Mouse (Mus musculus) megakaryocyte, embryonic 14.5 days (primary cell): ENCODE data around the gene Nkain2.

Experiments
- FLI1 ChIP-seq: IDR thresholded peaks from 2 replicates; pipeline ENCODE4 v1.6.1; 2012; ENCODE audit warnings: low read length, inconsistent platforms, mixed read lengths
- GATA1 ChIP-seq: IDR thresholded peaks from 3 replicates; pipeline ENCODE4 v1.6.1; 2012; ENCODE audit warnings: mixed read lengths, low read length, inconsistent platforms, borderline replicate concordance

DNA sequence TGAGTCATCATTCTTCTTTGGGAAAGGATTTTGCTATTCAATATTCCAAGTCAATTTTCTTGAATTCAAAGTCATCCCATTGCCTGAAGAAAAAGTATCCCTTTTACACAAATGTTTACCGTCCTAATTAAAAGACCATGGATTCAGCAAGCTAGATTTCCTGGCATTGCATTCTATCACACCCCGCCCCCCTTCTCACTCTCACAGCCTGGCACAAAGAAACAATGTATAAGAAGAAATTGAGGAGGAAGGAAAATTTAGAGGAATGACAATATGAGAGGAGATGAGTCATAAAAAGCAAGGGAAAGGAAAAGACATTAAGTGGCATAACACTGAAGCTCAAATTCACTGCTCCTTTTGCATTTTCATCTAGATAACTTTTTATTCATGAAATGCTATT lies 193.6 kb downstream of the Nkain2 start:
- TF ChIP-seq GATA1 (no peak), FLI1 (no peak)
